Mouse (Mus musculus) liver, postnatal 0 days (tissue): ENCODE data around the gene Lats2. TPM values are rescaled to one million over a fixed set of nuclear protein-coding genes. Genes with fewer than 3 reads are reported as not detected.
A peak's percentile ranks its signal among the peaks of the same experiment; 100 is the strongest.

Experiments used
- ATAC-seq: fragments of 200-750 bp; cut with Nextera tagmentation; 2 replicates; pipeline ENCODE4 v1.8.0; 2017; ENCODE audit warnings: mild to moderate bottlenecking, moderate library complexity
- DNase-seq: peaks from one replicate; pipeline ENCODE4 v3.0.0-alpha.2; 2016
- H3K27ac ChIP-seq: fragments of 300-500 bp; sonication (generic); 2 replicates; pipeline ENCODE4 v1.5.1; 2014; ENCODE audit warnings: antibody characterized with exemption, moderate library complexity, mild to moderate bottlenecking, low read depth
- H3K27me3 ChIP-seq: fragments of 300-500 bp; sonication (generic); 2 replicates; pipeline ENCODE4 v1.6.1; 2014; ENCODE audit warnings: low read length, control low read depth, mixed read lengths; ENCODE audit not compliant: insufficient read depth
- H3K36me3 ChIP-seq: fragments of 300-500 bp; sonication (generic); replicated peaks from 2 replicates; pipeline ENCODE4 v1.6.1; 2014; ENCODE audit warnings: mild to moderate bottlenecking, control low read depth, low read length, moderate library complexity, mixed read lengths; ENCODE audit not compliant: insufficient read depth
- H3K4me1 ChIP-seq: fragments of 300-500 bp; sonication (generic); 2 replicates; pipeline ENCODE4 v1.6.1; 2014; ENCODE audit warnings: antibody characterized with exemption, mild to moderate bottlenecking, control low read depth; ENCODE audit not compliant: insufficient read depth
- H3K4me2 ChIP-seq: fragments of 300-500 bp; sonication (generic); 2 replicates; pipeline ENCODE4 v1.6.1; 2014; ENCODE audit warnings: low read depth, mild to moderate bottlenecking, low read length, moderate library complexity, mixed read lengths
- H3K4me3 ChIP-seq: fragments of 300-500 bp; sonication (generic); 2 replicates; pipeline ENCODE4 v1.5.1; 2014; ENCODE audit warnings: low read depth, low read length
- H3K9ac ChIP-seq: fragments of 300-500 bp; sonication (generic); replicated peaks from 2 replicates; pipeline ENCODE4 v1.6.1; 2014; ENCODE audit warnings: mild to moderate bottlenecking, moderate library complexity
- H3K9me3 ChIP-seq: fragments of 300-500 bp; sonication (generic); 2 replicates; pipeline ENCODE4 v1.6.1; 2016; ENCODE audit warnings: mild to moderate bottlenecking, control low read depth, low read length, mixed read lengths
- CTCF ChIP-seq: sonication (generic); IDR thresholded peaks from 2 replicates; pipeline ENCODE4 v1.5.1; 2016; ENCODE audit warnings: antibody characterized with exemption, low read depth
- EP300 ChIP-seq: IDR thresholded peaks from 2 replicates; pipeline ENCODE4 v1.6.1; 2016; ENCODE audit warnings: antibody characterized with exemption, low read depth, mild to moderate bottlenecking
- WGBS: fragments of 180-500 bp; shearing (Covaris S2); extraction: QIAGEN DNeasy Blood & Tissue Kit; methylation state at CpG from one replicate; pipeline ENCODE4 v1.1.7; 2014; ENCODE audit not compliant: insufficient replicate concordance; 5-methylcytosine and 5-hydroxymethylcytosine counted together
- polyA plus RNA-seq: library from polyadenylated mRNA; unstranded; fragments of >200 nt; fragmentation: Nextera tagmentation; extraction: Ambion mirVana; gene quantifications from 2 replicates; pipeline ENCODE4 v1.2.1, GENCODE M21; 2015

Gene Lats2
- polyA plus RNA-seq, 1 experiment from 2014 or later = 4.9 TPM

GRCm38 (mm10) chr14:57744547-57744946 is 13.6 kb downstream of the Lats2 start:
- H3K4me3 ChIP-seq = peak overlapping the region; percentile 98
- TF ChIP-seq EP300 (no peak), CTCF (no peak)
- no peaks in the 10 kb centered on the region for H3K36me3 ChIP-seq
- peak overlapping the region; percentile 90 for H3K4me2 ChIP-seq
- ATAC-seq (no peak), DNase-seq (peak; percentile 31)
- peaks cover 4% of the 10 kb centered on the region; the same call in 1 of the 2 replicates for H3K27me3 ChIP-seq
- H3K27ac ChIP-seq = no peak overlapping the region
- 7% methylated on average over 8 of the region's 8 CpGs for WGBS
- H3K9me3 ChIP-seq = no peaks in the 10 kb centered on the region
- peaks cover 31% of the 10 kb centered on the region for H3K4me1 ChIP-seq
- H3K9ac ChIP-seq = peak overlapping the region; percentile 92; the same call in 1 of the 2 replicates

- no peak overlapping the region for H3K9ac ChIP-seq
- H3K4me1 ChIP-seq = peaks cover 28% of the 10 kb centered on the region
- no peak for DNase-seq
- H3K36me3 ChIP-seq = no peaks in the 10 kb centered on the region
- ATAC-seq = no peak
- 69% methylated on average over 8 of the region's 8 CpGs for WGBS
- TF ChIP-seq EP300 (no peak), CTCF (no peak)
- H3K27ac ChIP-seq = no peak overlapping the region
- H3K4me3 ChIP-seq = no peak overlapping the region
- peaks cover 4% of the 10 kb centered on the region; the same call in 1 of the 2 replicates for H3K27me3 ChIP-seq
- H3K4me2 ChIP-seq = no peak overlapping the region
- no peaks in the 10 kb centered on the region for H3K9me3 ChIP-seq
Measured at GRCm38 (mm10) chr14:57740651-57741050, 17.5 kb downstream of the Lats2 start.

GRCm38 (mm10) chr14:57737089-57737488 is 21.1 kb downstream of the Lats2 start:
- H3K27me3 ChIP-seq = no peaks in the 10 kb centered on the region
- ATAC-seq (no peak), DNase-seq (no peak)

GRCm38 (mm10) chr14:57736141-57736540 is 22.0 kb downstream of the Lats2 start:
- Histone ChIP-seq H3K36me3 (peaks cover 11% of the 10 kb centered on the region; the same call in 1 of the 2 replicates), H3K9me3 (no peaks in the 10 kb centered on the region), H3K4me1 (peaks cover 14% of the 10 kb centered on the region), H3K4me2 (no peak overlapping the region), H3K27me3 (no peaks in the 10 kb centered on the region), H3K4me3 (no peak overlapping the region), H3K27ac (no peak overlapping the region), H3K9ac (no peak overlapping the region)
- WGBS = 62% methylated on average over 4 of the region's 4 CpGs
- DNase-seq = no peak
- TF ChIP-seq EP300 (no peak), CTCF (no peak)
- no peak for ATAC-seq

More at GRCm38 (mm10) chr14:57737089-57737488, 21.1 kb downstream of the Lats2 start:
- peaks cover 11% of the 10 kb centered on the region; the same call in 1 of the 2 replicates for H3K36me3 ChIP-seq
- peaks cover 17% of the 10 kb centered on the region for H3K4me1 ChIP-seq
- H3K9me3 ChIP-seq = no peaks in the 10 kb centered on the region
- no peak overlapping the region for H3K27ac ChIP-seq
- H3K9ac ChIP-seq = no peak overlapping the region
- no peak overlapping the region for H3K4me3 ChIP-seq
- H3K4me2 ChIP-seq = no peak overlapping the region
- TF ChIP-seq CTCF (no peak), EP300 (no peak)

- Histone ChIP-seq H3K9me3 (no peaks in the 10 kb centered on the region), H3K27ac (no peak overlapping the region), H3K4me1 (peaks cover 29% of the 10 kb centered on the region), H3K27me3 (no peaks in the 10 kb centered on the region), H3K9ac (no peak overlapping the region), H3K4me3 (no peak overlapping the region), H3K36me3 (peaks cover 11% of the 10 kb centered on the region; the same call in 1 of the 2 replicates), H3K4me2 (no peak overlapping the region)
- no peak for TF ChIP-seq EP300
- TF ChIP-seq CTCF = no peak
- DNase-seq = no peak
- ATAC-seq = no peak
- WGBS = 85% methylated on average over 6 of the region's 6 CpGs
Measured at GRCm38 (mm10) chr14:57732668-57733293, 25.4 kb downstream of the Lats2 start.

- TF ChIP-seq EP300 (no peak), CTCF (no peak)
- Histone ChIP-seq H3K4me3 (no peak overlapping the region), H3K36me3 (peaks cover 11% of the 10 kb centered on the region; the same call in 1 of the 2 replicates), H3K4me1 (peaks cover 20% of the 10 kb centered on the region), H3K9me3 (no peaks in the 10 kb centered on the region), H3K27me3 (no peaks in the 10 kb centered on the region), H3K27ac (peak overlapping the region; percentile 30; the same call in 1 of the 2 replicates), H3K9ac (no peak overlapping the region), H3K4me2 (no peak overlapping the region)
- WGBS = 62% methylated on average over 9 of the region's 9 CpGs
- DNase-seq (peak; percentile 31), ATAC-seq (peak; percentile 15; the same call in 1 of the 2 replicates)
Measured at GRCm38 (mm10) chr14:57730527-57730926, 27.7 kb downstream of the Lats2 start.
